Mouse (Mus musculus): ENCODE results near the gene Cyp11a1. TPM values are rescaled to one million over a fixed set of nuclear protein-coding genes. Genes with fewer than 3 reads are reported as not detected.

The Cyp11a1 gene
- 0.31 and 0.64 TPM in 2 replicates for polyA plus RNA-seq (2015; fragmentation: Nextera tagmentation; extraction: Ambion mirVana)

DNA sequence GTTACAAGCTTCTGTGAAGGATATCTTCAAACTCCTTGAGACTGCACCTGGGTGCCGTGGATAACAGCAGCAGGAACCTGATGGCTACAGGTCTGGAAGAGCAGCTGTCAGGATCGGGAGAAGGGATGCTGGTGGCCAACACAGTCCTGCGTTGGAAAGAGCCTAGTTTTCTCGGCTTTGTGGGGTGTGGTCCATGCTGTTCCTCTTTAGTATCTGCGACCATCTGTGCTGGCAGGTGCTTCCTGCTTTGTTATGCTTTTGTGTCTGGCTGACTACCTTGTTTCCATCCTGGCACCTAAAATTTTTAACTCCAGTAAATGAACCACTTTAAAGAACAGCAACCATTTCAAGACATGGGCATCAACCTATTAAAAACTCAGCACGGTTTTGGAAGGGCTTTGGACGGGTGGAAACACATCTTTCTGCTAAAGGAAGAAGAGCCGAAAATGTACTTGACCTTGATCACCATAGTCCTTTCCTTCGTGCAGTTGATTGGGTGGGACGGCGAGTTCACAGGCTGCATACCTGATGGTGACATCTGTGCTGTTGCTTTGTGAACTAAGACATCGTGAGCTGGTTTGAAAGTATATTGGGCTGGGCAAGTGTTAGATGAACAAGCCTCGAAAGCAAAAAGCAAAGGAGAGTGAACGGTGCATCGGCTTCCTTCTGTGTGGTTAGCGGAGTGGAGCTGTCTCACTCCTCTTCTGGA lies at the start of gene Cyp11a1:
TSS of gene Cyp11a1 (plus strand) at position 659 of the 709 bp plus-strand sequence.
- DNase-seq (ENCODE audit: low spot score) (no peak), ATAC-seq (replicated peaks; ENCODE audit: low FRiP score, low read depth) (no peak)
- Histone ChIP-seq H3K4me2 (ENCODE audit: low read length) (no peak within 1 kb of the TSS), H3K27me3 (ENCODE audit: insufficient read depth, low read length) (no peaks in the 10 kb centered on the region), H3K9ac (ENCODE audit: low read depth, low read length) (no peak within 1 kb of the TSS), H3K27ac (no peak within 1 kb of the TSS), H3K36me3 (ENCODE audit: insufficient read depth, low read length) (no peaks in the 10 kb centered on the region), H3K9me3 (replicated peaks; ENCODE audit: low read length) (no peaks in the 10 kb centered on the region), H3K4me3 (replicated peaks; ENCODE audit: low read depth, low read length) (no peak within 1 kb of the TSS), H3K4me1 (replicated peaks; ENCODE audit: insufficient read depth, low read length) (no peaks in the 10 kb centered on the region)
- 83% methylated on average over 16 of the region's 16 CpGs for WGBS
- TF ChIP-seq CTCF (IDR thresholded peaks at IDR 0.05; ENCODE audit: low read depth) = no peak

DNA sequence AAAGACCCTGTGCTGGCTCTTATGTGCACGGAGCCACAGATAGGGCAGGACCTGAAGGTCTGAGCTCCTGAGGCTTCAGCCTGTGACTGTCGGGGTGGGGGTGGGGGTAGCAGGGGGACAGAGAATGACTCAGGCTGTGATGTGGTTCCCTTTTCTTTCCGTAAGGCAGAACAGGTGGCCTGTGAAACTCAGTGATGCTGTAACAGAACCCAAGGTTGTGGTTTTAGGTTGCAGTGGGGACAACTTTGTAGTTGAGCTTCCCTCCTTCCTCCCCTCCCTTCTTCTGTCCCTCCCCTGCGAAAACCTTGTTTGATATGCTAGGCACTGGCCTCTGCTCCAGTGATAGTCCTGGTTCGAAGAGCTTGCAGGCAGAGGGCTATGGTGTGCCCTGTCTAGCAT lies 49.4 kb upstream of the Cyp11a1 start:
- H3K4me1 ChIP-seq (replicated peaks; ENCODE audit: insufficient read depth, low read length) = 0 out of 2 replicates have a peak, but pooled peaks cover 3% of the 10 kb centered on the region
- H3K9me3 ChIP-seq (replicated peaks; ENCODE audit: low read length) = no peaks in the 10 kb centered on the region
- no peaks in the 10 kb centered on the region for H3K36me3 ChIP-seq (ENCODE audit: insufficient read depth, low read length)
- no peak overlapping the region for H3K4me3 ChIP-seq (replicated peaks; ENCODE audit: low read depth, low read length)
- no peaks in the 10 kb centered on the region for H3K27me3 ChIP-seq (ENCODE audit: insufficient read depth, low read length)
- whole genome bisulfite sequencing = 53% methylated on average over 5 of the region's 5 CpGs
- no peak for TF ChIP-seq CTCF (IDR thresholded peaks at IDR 0.05; ENCODE audit: low read depth)
- DNase-seq (ENCODE audit: low spot score) (no peak), ATAC-seq (replicated peaks; ENCODE audit: low FRiP score, low read depth) (no peak)
- H3K9ac ChIP-seq (ENCODE audit: low read depth, low read length) = no peak overlapping the region
- H3K27ac ChIP-seq = no peak overlapping the region
- H3K4me2 ChIP-seq (ENCODE audit: low read length) = no peak overlapping the region

DNA sequence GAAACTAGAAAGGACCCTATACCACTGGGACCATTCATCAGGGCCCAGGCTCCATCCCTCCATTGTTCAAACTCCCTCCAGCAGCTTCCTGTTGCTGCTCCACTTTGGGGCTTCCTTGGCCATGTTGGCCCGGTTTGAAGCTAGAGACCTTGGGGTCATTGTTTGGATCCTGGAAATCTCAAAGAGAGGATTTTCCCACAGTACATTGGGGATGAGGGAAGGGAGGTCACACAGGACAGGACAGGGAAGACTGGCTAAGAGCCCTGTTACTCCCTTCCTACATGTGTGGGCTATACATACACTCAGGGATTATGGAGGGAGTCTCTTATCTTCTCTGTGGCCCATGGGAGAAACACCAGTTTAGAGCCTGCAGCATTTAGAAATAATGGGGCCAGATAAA lies 47.6 kb upstream of the Cyp11a1 start:
- Histone ChIP-seq H3K9me3 (replicated peaks; ENCODE audit: low read length) (no peaks in the 10 kb centered on the region), H3K4me3 (replicated peaks; ENCODE audit: low read depth, low read length) (no peak overlapping the region), H3K9ac (ENCODE audit: low read depth, low read length) (no peak overlapping the region), H3K27ac (no peak overlapping the region), H3K4me1 (replicated peaks; ENCODE audit: insufficient read depth, low read length) (peaks cover 3% of the 10 kb centered on the region; the same call in 1 of the 2 replicates), H3K4me2 (ENCODE audit: low read length) (no peak overlapping the region), H3K27me3 (ENCODE audit: insufficient read depth, low read length) (no peaks in the 10 kb centered on the region), H3K36me3 (ENCODE audit: insufficient read depth, low read length) (no peaks in the 10 kb centered on the region)
- WGBS = 67% methylated on average over 1 of the region's 1 CpGs
- no peak for TF ChIP-seq CTCF (IDR thresholded peaks at IDR 0.05; ENCODE audit: low read depth)
- DNase-seq (ENCODE audit: low spot score) (no peak), ATAC-seq (replicated peaks; ENCODE audit: low FRiP score, low read depth) (no peak)

DNA sequence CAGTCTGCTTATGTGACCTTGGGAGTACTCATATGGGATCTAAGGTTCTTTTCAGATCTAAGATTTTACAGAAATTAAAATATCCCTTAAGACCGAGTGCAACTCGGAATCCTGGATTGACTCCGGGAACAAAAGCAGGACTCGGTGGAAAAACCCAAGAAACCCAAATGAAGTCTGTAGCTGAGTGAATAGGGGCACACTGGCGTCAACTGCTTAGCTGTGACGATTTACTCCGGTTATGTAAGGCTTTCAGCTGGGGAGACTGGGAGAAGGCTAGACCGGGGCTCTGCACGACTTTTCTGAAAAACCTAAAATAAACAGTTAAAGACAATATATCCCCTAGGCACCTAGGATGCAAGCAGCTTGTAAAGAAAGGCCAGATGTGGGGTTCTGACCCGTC lies 46.8 kb upstream of the Cyp11a1 start:
- DNase-seq (ENCODE audit: low spot score) (no peak), ATAC-seq (replicated peaks; ENCODE audit: low FRiP score, low read depth) (no peak)
- Histone ChIP-seq H3K36me3 (ENCODE audit: insufficient read depth, low read length) (no peaks in the 10 kb centered on the region), H3K4me3 (replicated peaks; ENCODE audit: low read depth, low read length) (no peak overlapping the region), H3K4me2 (ENCODE audit: low read length) (no peak overlapping the region), H3K27ac (no peak overlapping the region), H3K9ac (ENCODE audit: low read depth, low read length) (no peak overlapping the region), H3K27me3 (ENCODE audit: insufficient read depth, low read length) (no peaks in the 10 kb centered on the region), H3K4me1 (replicated peaks; ENCODE audit: insufficient read depth, low read length) (peaks cover 3% of the 10 kb centered on the region; the same call in 1 of the 2 replicates), H3K9me3 (replicated peaks; ENCODE audit: low read length) (no peaks in the 10 kb centered on the region)
- WGBS = 75% methylated on average over 10 of the region's 10 CpGs
- TF ChIP-seq CTCF (IDR thresholded peaks at IDR 0.05; ENCODE audit: low read depth) = no peak

DNA sequence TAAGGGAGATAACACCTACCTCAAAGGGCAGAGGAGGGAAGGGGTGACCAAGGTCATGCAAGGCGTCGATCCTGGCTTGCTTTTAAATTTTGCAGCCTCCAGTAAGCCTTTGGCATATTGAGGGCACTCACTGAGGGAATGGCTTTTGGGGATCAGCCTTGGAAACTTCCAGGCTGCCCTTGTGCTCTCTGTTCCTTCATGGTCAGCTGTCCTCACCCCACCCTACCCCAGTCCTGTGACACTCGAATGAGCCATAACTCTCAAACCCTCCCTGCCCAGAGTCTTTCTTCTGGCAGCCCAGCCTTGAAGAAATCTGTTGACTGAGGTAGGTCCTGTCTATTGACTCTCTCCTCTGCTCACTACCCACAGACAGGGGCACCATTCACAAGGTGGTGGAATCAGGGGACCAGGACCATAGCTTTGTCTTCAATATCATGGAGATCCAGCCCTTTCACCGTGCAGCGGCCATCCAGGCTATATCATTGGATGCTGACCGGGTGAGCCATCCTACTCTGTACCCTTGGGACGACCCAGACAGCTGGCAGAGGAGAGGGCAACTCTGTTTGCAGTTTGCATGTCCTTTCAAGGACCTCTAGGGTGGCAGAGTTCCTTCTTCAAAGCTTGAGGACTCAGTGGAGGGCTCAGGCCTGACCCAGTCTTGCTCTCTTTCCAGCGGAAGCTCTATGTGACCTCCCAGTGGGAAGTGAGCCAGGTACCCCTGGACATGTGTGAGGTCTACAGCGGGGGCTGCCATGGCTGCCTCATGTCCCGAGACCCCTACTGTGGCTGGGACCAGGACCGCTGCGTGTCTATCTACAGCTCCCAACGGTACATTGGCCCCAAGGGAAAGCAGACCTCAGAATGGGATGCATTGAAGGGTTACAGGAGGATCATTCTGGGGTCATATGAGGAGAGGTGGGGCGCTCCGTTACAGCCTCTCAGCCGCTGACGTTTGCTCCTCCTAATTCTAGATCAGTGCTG lies 46.0 kb upstream of the Cyp11a1 start:
- no peak for ATAC-seq (replicated peaks; ENCODE audit: low FRiP score, low read depth)
- no peak for DNase-seq (ENCODE audit: low spot score)
- Histone ChIP-seq H3K27me3 (ENCODE audit: insufficient read depth, low read length) (no peaks in the 10 kb centered on the region), H3K4me1 (replicated peaks; ENCODE audit: insufficient read depth, low read length) (peaks cover 3% of the 10 kb centered on the region; the same call in 1 of the 2 replicates), H3K4me3 (replicated peaks; ENCODE audit: low read depth, low read length) (no peak overlapping the region), H3K9ac (ENCODE audit: low read depth, low read length) (no peak overlapping the region), H3K9me3 (replicated peaks; ENCODE audit: low read length) (no peaks in the 10 kb centered on the region), H3K36me3 (ENCODE audit: insufficient read depth, low read length) (no peaks in the 10 kb centered on the region), H3K27ac (no peak overlapping the region), H3K4me2 (ENCODE audit: low read length) (no peak overlapping the region)
- 80% methylated on average over 17 of the region's 17 CpGs for WGBS
- TF ChIP-seq CTCF (IDR thresholded peaks at IDR 0.05; ENCODE audit: low read depth) = no peak

DNA sequence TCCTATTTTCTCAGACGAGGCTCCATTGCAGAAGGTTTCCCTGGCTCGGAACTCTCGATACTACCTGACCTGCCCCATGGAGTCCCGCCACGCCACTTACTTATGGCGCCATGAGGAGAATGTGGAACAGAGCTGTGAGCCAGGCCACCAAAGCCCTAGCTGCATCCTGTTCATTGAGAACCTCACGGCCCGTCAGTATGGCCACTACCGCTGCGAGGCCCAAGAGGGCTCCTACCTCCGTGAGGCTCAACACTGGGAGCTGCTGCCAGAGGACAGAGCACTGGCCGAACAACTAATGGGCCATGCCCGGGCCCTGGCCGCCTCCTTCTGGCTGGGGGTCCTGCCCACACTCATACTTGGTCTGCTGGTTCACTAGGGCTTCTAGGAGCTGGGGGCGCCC lies 45.0 kb upstream of the Cyp11a1 start:
- Histone ChIP-seq H3K9ac (ENCODE audit: low read depth, low read length) (no peak overlapping the region), H3K36me3 (ENCODE audit: insufficient read depth, low read length) (no peaks in the 10 kb centered on the region)
- WGBS = 87% methylated on average over 15 of the region's 15 CpGs

More for the DNA sequence above, 45.0 kb upstream of the Cyp11a1 start:
- no peak for ATAC-seq (replicated peaks; ENCODE audit: low FRiP score, low read depth)
- TF ChIP-seq CTCF (IDR thresholded peaks at IDR 0.05; ENCODE audit: low read depth) = no peak
- Histone ChIP-seq H3K9me3 (replicated peaks; ENCODE audit: low read length) (no peaks in the 10 kb centered on the region), H3K4me1 (replicated peaks; ENCODE audit: insufficient read depth, low read length) (peaks cover 3% of the 10 kb centered on the region; the same call in 1 of the 2 replicates), H3K27me3 (ENCODE audit: insufficient read depth, low read length) (no peaks in the 10 kb centered on the region), H3K4me3 (replicated peaks; ENCODE audit: low read depth, low read length) (no peak overlapping the region), H3K4me2 (ENCODE audit: low read length) (no peak overlapping the region), H3K27ac (peak overlapping the region; percentile 25; the same call in 1 of the 2 replicates)
- no peak for DNase-seq (ENCODE audit: low spot score)

Measured in kidney, postnatal 0 days (tissue).